Mouse (Mus musculus) 3T3-L1 (cell line): ENCODE results near the gene Fhdc1.

Source experiments
- DNase-seq: peaks from one replicate; pipeline ENCODE4 v3.0.0-alpha.2; 2015; ENCODE audit warnings: low read depth, low spot score

Fhdc1 gene

DNA sequence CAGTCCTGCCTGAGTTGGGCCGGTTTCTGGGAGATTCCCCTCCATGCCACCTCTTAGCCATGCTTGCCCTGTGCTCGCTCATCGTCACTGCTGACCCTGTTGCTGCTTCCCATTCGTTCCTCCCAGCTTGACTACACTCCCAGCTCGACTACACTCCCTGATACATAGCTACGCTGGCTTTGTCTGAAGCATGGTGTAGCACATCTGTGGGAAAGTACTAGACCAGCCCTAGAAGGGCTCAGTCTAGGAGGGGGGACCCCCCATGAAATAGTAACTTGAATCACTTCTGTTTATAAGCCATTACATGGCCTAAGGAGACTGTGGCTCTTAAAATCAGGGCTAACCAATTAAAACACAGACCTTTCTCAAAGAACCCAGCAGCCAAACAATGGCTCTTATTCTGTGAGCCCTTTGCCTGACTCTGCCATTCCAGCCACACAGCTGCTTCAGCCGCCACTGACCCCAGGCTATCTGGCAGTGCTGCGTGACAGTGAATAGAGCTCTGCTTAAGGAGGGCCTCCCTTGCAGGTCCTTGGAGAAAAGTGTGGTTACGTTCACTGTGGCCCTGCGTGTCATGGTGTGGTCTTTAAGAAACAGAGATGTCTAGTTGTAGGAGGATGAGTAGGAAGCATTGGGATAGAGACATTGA lies 47.3 kb downstream of the Fhdc1 start:
- DNase-seq: no peak

GRCm38 (mm10) chr3:84431257-84431656 lies 49.0 kb downstream of the Fhdc1 start:
- DNase-seq: no peak

GRCm38 (mm10) chr3:84430152-84430551 lies 50.1 kb downstream of the Fhdc1 start:
- DNase-seq: peak; percentile 18

DNA sequence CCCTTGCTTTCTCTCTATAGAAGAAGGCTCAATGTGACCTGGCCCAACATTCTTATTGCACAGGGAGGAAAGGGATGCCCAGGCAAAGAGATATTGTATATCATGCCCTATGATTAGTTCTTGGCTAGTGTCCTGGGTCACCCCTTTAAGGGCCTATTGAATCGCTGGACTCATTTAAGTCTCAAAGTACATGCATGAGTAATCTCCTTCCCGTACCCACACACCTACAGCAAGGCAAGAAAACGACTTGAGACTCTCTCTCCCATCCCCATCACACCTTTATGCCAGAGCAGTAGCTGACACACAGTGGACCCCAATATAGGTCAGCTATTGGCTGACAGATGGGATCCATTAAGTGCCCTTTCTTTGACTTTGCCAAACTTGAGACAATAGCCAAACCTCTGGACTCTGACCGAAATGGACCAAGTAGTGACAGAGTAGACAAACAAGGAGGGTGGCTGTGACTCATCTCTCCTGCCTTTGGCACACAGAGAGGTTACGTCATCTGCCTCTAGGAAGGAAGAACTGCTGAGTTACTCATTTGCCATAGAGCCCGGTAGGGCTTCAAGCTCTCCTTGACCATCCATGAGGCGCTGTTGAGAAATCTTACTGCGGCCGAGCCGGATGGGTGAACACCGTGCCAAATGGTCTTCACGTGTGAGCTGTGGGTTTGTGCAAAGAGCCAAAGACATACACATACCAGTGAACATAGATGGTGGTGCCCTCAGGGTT lies 51.1 kb downstream of the Fhdc1 start:
- DNase-seq: peak; percentile 98

GRCm38 (mm10) chr3:84427779-84428178 lies 52.5 kb downstream of the Fhdc1 start:
- no peak for DNase-seq

DNA sequence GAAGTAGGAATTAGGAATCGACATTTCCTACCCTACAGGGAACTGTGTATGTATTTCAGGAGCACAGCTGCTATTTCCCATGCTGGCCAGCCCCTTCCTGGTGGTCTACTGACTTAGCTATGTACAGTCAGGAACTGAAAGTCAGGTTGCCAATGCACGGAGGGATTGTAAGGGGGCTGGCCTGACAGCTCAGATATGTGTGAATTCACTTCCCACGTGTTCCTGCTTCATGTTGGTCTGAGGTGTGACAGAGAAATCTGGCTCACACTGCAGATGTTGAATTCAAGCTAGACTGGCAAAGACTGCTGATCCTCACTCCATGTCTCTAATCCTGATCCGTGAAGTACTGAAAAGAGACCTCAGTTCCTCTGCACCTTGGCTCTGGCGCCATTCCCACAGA lies 57.9 kb downstream of the Fhdc1 start:
- no peak for DNase-seq

- no peak for DNase-seq
These were observed 66.4 kb downstream of the Fhdc1 start for GRCm38 (mm10) chr3:84413868-84414267.

- DNase-seq: no peak
These were observed 67.3 kb downstream of the Fhdc1 start for GRCm38 (mm10) chr3:84412920-84413319.

- no peak for DNase-seq
These were observed 70.8 kb downstream of the Fhdc1 start for GRCm38 (mm10) chr3:84409474-84409862.

GRCm38 (mm10) chr3:84408756-84409473 lies 71.3 kb downstream of the Fhdc1 start:
- DNase-seq: no peak

DNA sequence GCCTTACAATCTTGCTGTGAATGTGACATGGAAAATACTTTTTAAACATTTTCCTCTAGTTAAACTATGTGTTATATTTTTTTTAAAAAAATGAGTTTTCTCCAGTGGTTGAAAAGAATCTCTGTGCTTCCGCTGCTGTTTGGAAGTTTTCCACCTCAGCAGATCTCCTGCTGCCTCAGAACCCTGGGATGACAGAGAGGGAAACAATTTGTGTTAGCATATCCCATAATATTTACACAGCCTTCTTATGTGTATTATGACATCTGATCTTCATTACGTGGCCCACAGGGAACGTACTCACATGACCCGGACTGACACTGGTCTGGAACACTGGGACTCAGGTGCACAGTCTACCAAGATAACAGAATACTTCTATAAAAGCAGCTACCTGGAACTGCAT lies 74.7 kb downstream of the Fhdc1 start:
- DNase-seq: peak; percentile 39

DNA sequence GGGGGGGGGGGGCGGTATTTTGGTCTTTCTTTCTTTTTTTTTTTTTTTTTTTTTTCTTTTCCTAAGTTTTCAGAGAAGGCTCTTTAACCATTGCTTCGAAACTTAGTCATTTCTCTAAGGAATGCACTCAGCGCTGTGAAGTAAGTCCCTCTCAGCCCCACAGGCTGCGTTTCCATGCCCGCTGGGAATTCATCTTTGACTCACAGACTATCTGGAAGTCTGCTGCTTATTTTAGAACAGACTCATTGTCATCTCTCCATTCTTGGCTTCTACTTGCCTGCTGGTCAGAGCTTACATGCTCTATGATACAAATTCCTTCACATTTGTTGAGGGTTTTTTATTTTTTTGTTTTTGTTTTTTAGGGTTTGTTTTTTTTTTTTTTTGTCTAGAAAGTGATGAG lies 76.8 kb downstream of the Fhdc1 start:
- peak; percentile 99 for DNase-seq

- DNase-seq: no peak
These were observed 77.5 kb downstream of the Fhdc1 start for GRCm38 (mm10) chr3:84402716-84403115.

DNA sequence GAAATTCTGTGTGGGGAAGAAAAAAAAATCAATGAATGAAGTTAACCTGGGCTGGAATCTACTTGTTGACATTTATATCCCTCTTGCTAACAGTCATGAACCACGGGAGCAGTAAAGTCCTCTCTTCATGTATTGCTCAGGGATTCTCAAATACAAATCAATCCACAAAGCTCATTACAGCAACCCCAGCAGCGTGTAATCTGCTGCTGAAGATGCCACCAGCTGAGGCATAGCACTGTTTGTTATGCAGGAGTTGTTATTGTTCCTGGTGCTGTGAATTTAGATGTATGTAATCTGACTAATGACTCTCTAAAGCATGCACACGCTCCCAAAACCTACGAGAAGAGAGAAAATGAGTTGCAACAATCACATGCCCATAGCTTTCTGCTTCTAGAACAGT lies 82.3 kb downstream of the Fhdc1 start:
- DNase-seq: no peak

DNA sequence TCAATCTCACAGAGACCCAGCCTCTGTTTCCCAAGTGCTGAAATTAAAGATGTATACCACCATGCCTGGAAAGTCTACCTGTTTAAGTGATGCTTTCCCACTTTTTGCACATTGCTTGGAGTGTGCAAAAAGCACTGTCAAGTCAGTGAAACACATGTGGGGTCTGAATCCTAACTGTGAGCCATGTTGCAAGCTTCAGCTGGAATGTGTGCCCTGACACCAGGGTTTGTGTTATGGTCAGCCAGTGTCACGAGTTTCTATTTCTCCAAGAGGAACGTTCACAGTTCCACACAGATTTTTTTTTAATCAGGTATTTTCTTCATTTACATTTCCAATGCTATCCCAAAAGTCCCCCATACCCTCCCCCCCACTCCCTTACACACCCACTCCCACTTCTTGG lies 84.0 kb downstream of the Fhdc1 start:
- no peak for DNase-seq

DNA sequence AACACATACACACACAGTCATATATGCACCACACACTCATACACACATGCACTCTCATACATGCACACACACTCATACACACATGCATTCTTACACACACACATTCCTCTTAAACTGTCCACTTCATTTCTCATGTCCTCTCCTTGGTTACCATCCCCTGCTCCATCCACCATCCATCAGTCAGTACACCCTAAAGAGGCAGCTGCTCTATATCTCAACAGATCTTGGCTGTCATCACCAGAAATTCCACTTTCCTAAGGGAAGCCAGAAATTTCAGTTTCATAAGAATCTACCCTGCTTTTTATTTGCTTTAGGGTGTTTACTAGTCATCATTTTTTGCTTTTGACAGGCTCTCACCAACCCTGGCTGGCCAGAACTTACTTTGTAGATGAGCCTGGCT lies 84.4 kb downstream of the Fhdc1 start:
- peak; percentile 53 for DNase-seq

- DNase-seq: no peak
These were observed 85.3 kb downstream of the Fhdc1 start for GRCm38 (mm10) chr3:84394841-84395447.
